Mouse (Mus musculus) forebrain, embryonic 14.5 days (tissue): ENCODE measurements around the gene Ablim1. TPM values are rescaled to one million over a fixed set of nuclear protein-coding genes. Genes with fewer than 3 reads are reported as not detected.

Experiments used
- ATAC-seq: fragments of 200-750 bp; cut with Nextera tagmentation; 2 replicates; pipeline ENCODE4 v1.8.0; 2017; ENCODE audit warnings: mild to moderate bottlenecking, moderate library complexity
- DNase-seq: peaks from one replicate; pipeline ENCODE4 v3.0.0-alpha.2; 2015; ENCODE audit warnings: low spot score
- H3K27ac ChIP-seq: fragments of 300-500 bp; sonication (generic); 2 replicates; pipeline ENCODE4 v1.5.1; 2014; ENCODE audit warnings: low read depth, mild to moderate bottlenecking, control low read depth, low read length, moderate library complexity
- H3K27me3 ChIP-seq: fragments of 300-500 bp; sonication (generic); replicated peaks from 2 replicates; pipeline ENCODE4 v1.6.1; 2014; ENCODE audit warnings: low read length, control low read depth, mixed read lengths; ENCODE audit not compliant: control insufficient read depth, insufficient read depth
- H3K36me3 ChIP-seq: fragments of 300-500 bp; sonication (generic); 2 replicates; pipeline ENCODE4 v1.6.1; 2014; ENCODE audit warnings: low read length, control low read depth; ENCODE audit not compliant: control insufficient read depth, insufficient read depth
- H3K4me1 ChIP-seq: fragments of 300-500 bp; sonication (generic); 2 replicates; pipeline ENCODE4 v1.6.1; 2014; ENCODE audit warnings: antibody characterized with exemption, low read length, control low read depth; ENCODE audit not compliant: control insufficient read depth, insufficient read depth
- H3K4me2 ChIP-seq: fragments of 300-500 bp; sonication (generic); 2 replicates; pipeline ENCODE4 v1.6.1; 2014; ENCODE audit warnings: mild to moderate bottlenecking, control low read depth, low read length
- H3K4me3 ChIP-seq: fragments of 300-500 bp; sonication (generic); 2 replicates; pipeline ENCODE4 v1.5.1; 2014; ENCODE audit warnings: low read depth, low read length, control low read depth
- H3K9ac ChIP-seq: fragments of 300-500 bp; sonication (generic); 2 replicates; pipeline ENCODE4 v1.6.1; 2014; ENCODE audit warnings: mild to moderate bottlenecking, low read length, control low read depth, moderate library complexity
- H3K9me3 ChIP-seq: fragments of 300-500 bp; sonication (generic); replicated peaks from 2 replicates; pipeline ENCODE4 v1.6.1; 2016; ENCODE audit warnings: low read length, control low read depth, mixed read lengths; ENCODE audit not compliant: control insufficient read depth
- whole genome bisulfite sequencing: fragments of 180-500 bp; shearing (Covaris S2); extraction: QIAGEN DNeasy Blood & Tissue Kit; methylation state at CpG from one replicate; pipeline ENCODE4 v1.1.7; 2014; 5-methylcytosine and 5-hydroxymethylcytosine counted together
- polyA plus RNA-seq: library from polyadenylated mRNA; unstranded; fragments of >200 nt; fragmentation: Nextera tagmentation; extraction: Ambion mirVana; gene quantifications from 2 replicates; pipeline ENCODE4 v1.2.1, GENCODE M21; 2014

Gene Ablim1
- polyA plus RNA-seq, 1 experiment from 2014 or later, result 24.0 TPM

GRCm38 (mm10) chr19:56983757-56984156 lies 331.0 kb downstream of the Ablim1 start:
- Histone ChIP-seq H3K36me3 (no peaks in the 10 kb centered on the region), H3K9ac (no peak overlapping the region), H3K9me3 (no peaks in the 10 kb centered on the region), H3K4me1 (no peaks in the 10 kb centered on the region; the same call in 1 of the 2 replicates), H3K27me3 (no peaks in the 10 kb centered on the region), H3K27ac (no peak overlapping the region), H3K4me2 (no peak overlapping the region), H3K4me3 (no peak overlapping the region)
- WGBS, result 55% methylated on average over 10 of the region's 10 CpGs
- ATAC-seq (no peak), DNase-seq (no peak)

Other genes with a start within 250 kb of the Ablim1 start
- gene Fam160b1, start 45.8 kb upstream of the Ablim1 start, polyA plus RNA-seq, result 12.7 and 15.0 TPM in 2 replicates
- gene Trub1, start 138.0 kb upstream of the Ablim1 start, polyA plus RNA-seq, result 14.9 and 15.4 TPM in 2 replicates